In the genomic region with DNA sequence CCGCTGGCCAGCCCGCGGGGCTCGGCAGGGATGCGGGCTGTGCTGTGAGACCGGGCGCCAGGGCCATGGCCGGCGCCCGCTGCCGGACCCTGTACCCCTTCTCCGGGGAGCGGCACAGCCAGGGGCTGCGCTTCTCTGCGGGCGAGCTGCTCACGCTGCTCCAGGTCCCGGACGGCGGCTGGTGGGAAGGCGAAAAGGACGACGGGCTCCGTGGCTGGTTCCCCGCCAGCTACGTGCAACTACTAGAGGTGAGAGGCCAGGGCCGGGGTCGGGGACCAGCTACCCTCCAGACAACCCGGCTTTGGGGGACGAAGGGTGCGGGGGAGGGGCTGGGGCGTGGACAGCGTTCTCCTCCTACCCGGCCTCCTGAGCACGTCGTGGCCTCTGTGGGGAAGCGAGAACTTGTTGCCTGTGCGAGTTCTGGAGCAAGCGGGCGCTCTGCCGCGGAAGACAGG, we compare ENCODE assay signal across 9 mouse cellular contexts. TPM values are rescaled to one million over a fixed set of nuclear protein-coding genes. Genes with fewer than 3 reads are reported as not detected.
DNase-seq lines count a peak whose midpoint lies in the region; ATAC-seq lines count a peak whose summit lies in the region.
"Had no signal": no experiment of that assay in that cellular context is flagged by ENCODE, and none has a peak within 500 bp of the region (broad histone marks: within the 10 kb centered on the region; RNA-seq: fewer than 3 reads in every experiment).

No protein-coding gene starts in this region.

- DNase-seq in lung, adult 18-20 months: peak; percentile 21 to 23
- no peak for DNase-seq in lung, postnatal 25 days (ENCODE audit: low spot score)
- DNase-seq in embryo, embryonic 11 days: peak; percentile 53
- DNase-seq in limb, embryonic 10.5 days (ENCODE audit: low spot score): peak; percentile 65
- peak; percentile 95 for DNase-seq in midbrain, embryonic 11.5 days (ENCODE audit: low spot score, missing footprints)
- DNase-seq in urinary bladder, postnatal 25 days (ENCODE audit: low spot score): peak; percentile 19
- no peak for DNase-seq in left cerebral cortex, adult 8-10 months (ENCODE audit: low spot score in 2 of 2)

- H3K36me3 ChIP-seq in heart, embryonic 15.5 days: no peaks in the 10 kb centered on the region
- H3K36me3 ChIP-seq in limb, embryonic 10.5 days: no peaks in the 10 kb centered on the region
- H3K36me3 ChIP-seq in midbrain, embryonic 11.5 days (ENCODE audit: control insufficient read depth, insufficient read depth, low read length): no peaks in the 10 kb centered on the region

- peak; percentile 28 for ATAC-seq in heart, embryonic 15.5 days (replicated peaks; ENCODE audit: insufficient number of reproducible peaks, insufficient read depth, low FRiP score, low read depth)
- peak; percentile 75 for ATAC-seq in midbrain, embryonic 11.5 days (ENCODE audit: low FRiP score)

- H3K4me1 ChIP-seq in heart, embryonic 15.5 days (replicated peaks): peaks cover 29% of the 10 kb centered on the region
- peaks cover 19% of the 10 kb centered on the region for H3K4me1 ChIP-seq in limb, embryonic 10.5 days
- H3K4me1 ChIP-seq in midbrain, embryonic 11.5 days (ENCODE audit: control insufficient read depth, insufficient read depth, low read length): no peaks in the 10 kb centered on the region; the same call in 1 of the 2 replicates

- peak overlapping the region; percentile 4; the same call in 1 of the 2 replicates for H3K27ac ChIP-seq in heart, embryonic 15.5 days
- peak overlapping the region; percentile 82 for H3K27ac ChIP-seq in limb, embryonic 10.5 days
- H3K27ac ChIP-seq in midbrain, embryonic 11.5 days (ENCODE audit: low read depth, low read length): no peak overlapping the region

- 0 out of 2 replicates have a peak, but pooled peaks cover 7% of the 10 kb centered on the region for H3K27me3 ChIP-seq in heart, embryonic 15.5 days
- peaks cover 50% of the 10 kb centered on the region for H3K27me3 ChIP-seq in limb, embryonic 10.5 days (ENCODE audit: low read depth, poor library complexity, severe bottlenecking)
- H3K27me3 ChIP-seq in midbrain, embryonic 11.5 days (ENCODE audit: control insufficient read depth, insufficient read depth, low read length): peaks cover 13% of the 10 kb centered on the region; the same call in 1 of the 2 replicates

- H3K4me2 ChIP-seq in heart, embryonic 15.5 days: peak overlapping the region; percentile 99
- H3K4me2 ChIP-seq in midbrain, embryonic 11.5 days: peak overlapping the region; percentile 99

- H3K4me3 ChIP-seq in heart, embryonic 15.5 days: peak overlapping the region; percentile 90
- peak overlapping the region; percentile 82 for H3K4me3 ChIP-seq in limb, embryonic 10.5 days
- peak overlapping the region; percentile 71 for H3K4me3 ChIP-seq in midbrain, embryonic 11.5 days (ENCODE audit: low read depth, low read length)
- H3K4me3 ChIP-seq: myocyte had no signal

- H3K9ac ChIP-seq in heart, embryonic 15.5 days: peak overlapping the region; percentile 76
- H3K9ac ChIP-seq in midbrain, embryonic 11.5 days (ENCODE audit: low read length): peak overlapping the region; percentile 71

- under 1% methylated on average over 42 of the region's 42 CpGs for WGBS in heart, embryonic 15.5 days
- under 1% methylated on average over 42 of the region's 42 CpGs for WGBS in limb, embryonic 10.5 days
- 1% methylated on average over 39 of the region's 42 CpGs for WGBS in midbrain, embryonic 11.5 days

- H3K9me3 ChIP-seq in heart, embryonic 15.5 days (replicated peaks): no peaks in the 10 kb centered on the region
- no peaks in the 10 kb centered on the region for H3K9me3 ChIP-seq in limb, embryonic 10.5 days (replicated peaks)
- H3K9me3 ChIP-seq in midbrain, embryonic 11.5 days (ENCODE audit: control insufficient read depth, low read length): no peaks in the 10 kb centered on the region

RNA-seq across cellular contexts. Expression of gene Gas7, which starts 0.3 kb away (rescaled TPM):
- 8.2 and 9.4 TPM in 2 replicates for polyA plus RNA-seq in heart, embryonic 15.5 days (2015; fragmentation: Nextera tagmentation; extraction: Ambion mirVana)
- polyA plus RNA-seq in limb, embryonic 10.5 days (2016; fragmentation: Nextera tagmentation; extraction: Ambion mirVana): 1.8 and 2.7 TPM in 2 replicates
- 2.3 and 2.8 TPM in 2 replicates for polyA plus RNA-seq in midbrain, embryonic 11.5 days (2014; fragmentation: Nextera tagmentation; extraction: Ambion mirVana)
- 100 to 1,000 TPM; 532 to 564 (median 545) TPM for total RNA-seq in left cerebral cortex, adult 8-10 months (2022)

Comparison
In these comparisons a context has a peak if more than half of its experiments do, and no peak if none do; other contexts are left out.
1. DNase-seq: peak in lung, adult 18-20 months (2 of 2), embryo, embryonic 11 days (single experiment), limb, embryonic 10.5 days (single experiment), midbrain, embryonic 11.5 days (single experiment) and urinary bladder, postnatal 25 days (single experiment); none in lung, postnatal 25 days (single experiment) and left cerebral cortex, adult 8-10 months (0 of 2).
2. Peak in every context shown above with its lines, with median percentiles within 50 percentile points of each other: H3K4me3 ChIP-seq.